Mouse (Mus musculus) ES-Bruce4 (cell line): Measurements from ENCODE around the gene Csnk1g2. TPM values are rescaled to one million over a fixed set of nuclear protein-coding genes. Genes with fewer than 3 reads are reported as not detected.

Experiments used
- H3K27ac ChIP-seq: 2 replicates; pipeline ENCODE4 v1.5.1; 2012; ENCODE audit warnings: low read length, inconsistent platforms; ENCODE audit not compliant: insufficient read depth
- H3K27me3 ChIP-seq: 2 replicates; pipeline ENCODE4 v1.6.1; 2012; ENCODE audit warnings: mild to moderate bottlenecking, low read length, inconsistent platforms; ENCODE audit not compliant: control insufficient read depth, poor library complexity, insufficient read depth, severe bottlenecking
- H3K36me3 ChIP-seq: 2 replicates; pipeline ENCODE4 v1.6.1; 2012; ENCODE audit warnings: inconsistent platforms, mild to moderate bottlenecking, low read length, moderate library complexity; ENCODE audit not compliant: control insufficient read depth, poor library complexity, insufficient read depth, severe bottlenecking
- H3K4me1 ChIP-seq: one replicate; pipeline ENCODE4 v1.8.1; 2011; ENCODE audit warnings: low read length; ENCODE audit not compliant: control insufficient read depth, insufficient read depth
- H3K4me3 ChIP-seq: 2 replicates; pipeline ENCODE4 v1.5.1; 2011; ENCODE audit warnings: low read depth, mild to moderate bottlenecking, low read length
- H3K9ac ChIP-seq: 2 replicates; pipeline ENCODE4 v1.6.1; 2012; ENCODE audit warnings: low read depth, mild to moderate bottlenecking, inconsistent platforms; ENCODE audit not compliant: poor library complexity, severe bottlenecking
- H3K9me3 ChIP-seq: replicated peaks from 2 replicates; pipeline ENCODE4 v1.6.1; 2012; ENCODE audit warnings: mild to moderate bottlenecking, low read length, inconsistent platforms; ENCODE audit not compliant: control insufficient read depth, poor library complexity, insufficient read depth, severe bottlenecking
- CTCF ChIP-seq: IDR thresholded peaks from one replicate; pipeline ENCODE4 v1.8.1; 2011; ENCODE audit warnings: low read depth, low read length
- EP300 ChIP-seq: IDR thresholded peaks from 2 replicates; pipeline ENCODE4 v1.6.1; 2011; ENCODE audit warnings: low read depth, low read length; ENCODE audit not compliant: insufficient read depth
- POLR2A ChIP-seq: IDR thresholded peaks from one replicate; pipeline ENCODE4 v1.8.1; 2011; ENCODE audit warnings: low read length; ENCODE audit not compliant: insufficient read depth
- polyA plus RNA-seq: library from polyadenylated mRNA; stranded (reverse); fragments of >200 nt; gene quantifications from 2 replicates; pipeline ENCODE4 v1.2.4, GENCODE M21; 2011; ENCODE audit warnings: low read depth; ENCODE audit not compliant: missing spikeins, insufficient read depth, insufficient read length

The Csnk1g2 gene
- polyA plus RNA-seq, 1 experiment, result 82.7 TPM

- no peaks in the 10 kb centered on the region for H3K9me3 ChIP-seq
- peak overlapping the region; percentile 62 for H3K4me3 ChIP-seq
- H3K27me3 ChIP-seq, result no peaks in the 10 kb centered on the region
- H3K4me1 ChIP-seq, result peaks cover 8% of the 10 kb centered on the region
- no peaks in the 10 kb centered on the region for H3K36me3 ChIP-seq
- TF ChIP-seq CTCF (no peak), EP300 (no peak), POLR2A (no peak)
- peak overlapping the region; percentile 32 for H3K9ac ChIP-seq
- peak overlapping the region; percentile 22; the same call in 1 of the 2 replicates for H3K27ac ChIP-seq
These were observed 16.3 kb upstream of the Csnk1g2 start for GRCm38 (mm10) chr10:80606306-80606705.

- no peaks in the 10 kb centered on the region for H3K27me3 ChIP-seq
- H3K9me3 ChIP-seq, result no peaks in the 10 kb centered on the region
- no peaks in the 10 kb centered on the region for H3K36me3 ChIP-seq
- H3K27ac ChIP-seq, result no peak overlapping the region
- peak overlapping the region; percentile 62 for H3K4me3 ChIP-seq
- TF ChIP-seq EP300, result no peak
- no peak for TF ChIP-seq POLR2A
- TF ChIP-seq CTCF, result no peak
- peaks cover 8% of the 10 kb centered on the region for H3K4me1 ChIP-seq
- H3K9ac ChIP-seq, result peak overlapping the region; percentile 32
These were observed 15.8 kb upstream of the Csnk1g2 start for GRCm38 (mm10) chr10:80606737-80607350.

- Histone ChIP-seq H3K4me1 (peaks cover 8% of the 10 kb centered on the region), H3K9me3 (no peaks in the 10 kb centered on the region), H3K36me3 (0 out of 2 replicates have a peak, but pooled peaks cover 5% of the 10 kb centered on the region), H3K27ac (no peak overlapping the region), H3K27me3 (no peaks in the 10 kb centered on the region), H3K9ac (no peak overlapping the region), H3K4me3 (no peak overlapping the region)
- TF ChIP-seq POLR2A, result no peak
- no peak for TF ChIP-seq EP300
- TF ChIP-seq CTCF, result no peak
These were observed 14.2 kb upstream of the Csnk1g2 start for GRCm38 (mm10) chr10:80608435-80608834.

GRCm38 (mm10) chr10:80609269-80609924 is 13.2 kb upstream of the Csnk1g2 start:
- Histone ChIP-seq H3K9me3 (no peaks in the 10 kb centered on the region), H3K27ac (no peak overlapping the region), H3K4me3 (no peak overlapping the region), H3K4me1 (peaks cover 4% of the 10 kb centered on the region), H3K27me3 (no peaks in the 10 kb centered on the region), H3K36me3 (0 out of 2 replicates have a peak, but pooled peaks cover 5% of the 10 kb centered on the region), H3K9ac (no peak overlapping the region)
- TF ChIP-seq CTCF (no peak), EP300 (no peak), POLR2A (no peak)

- Histone ChIP-seq H3K9ac (no peak overlapping the region), H3K4me1 (peaks cover 2% of the 10 kb centered on the region), H3K36me3 (peaks cover 8% of the 10 kb centered on the region; the same call in 1 of the 2 replicates), H3K4me3 (no peak overlapping the region), H3K27me3 (no peaks in the 10 kb centered on the region), H3K27ac (no peak overlapping the region), H3K9me3 (no peaks in the 10 kb centered on the region)
- no peak for TF ChIP-seq POLR2A
- TF ChIP-seq EP300, result no peak
- no peak for TF ChIP-seq CTCF
These were observed 12.4 kb upstream of the Csnk1g2 start for GRCm38 (mm10) chr10:80610116-80610785.
